Mouse (Mus musculus): ENCODE measurements around the gene Usp6nl. TPM values are rescaled to one million over a fixed set of nuclear protein-coding genes. Genes with fewer than 3 reads are reported as not detected.

Gene Usp6nl
- total and polyA plus RNA-seq, 3 experiments = 2.0 to 6.6 (median 6.5) TPM

DNA sequence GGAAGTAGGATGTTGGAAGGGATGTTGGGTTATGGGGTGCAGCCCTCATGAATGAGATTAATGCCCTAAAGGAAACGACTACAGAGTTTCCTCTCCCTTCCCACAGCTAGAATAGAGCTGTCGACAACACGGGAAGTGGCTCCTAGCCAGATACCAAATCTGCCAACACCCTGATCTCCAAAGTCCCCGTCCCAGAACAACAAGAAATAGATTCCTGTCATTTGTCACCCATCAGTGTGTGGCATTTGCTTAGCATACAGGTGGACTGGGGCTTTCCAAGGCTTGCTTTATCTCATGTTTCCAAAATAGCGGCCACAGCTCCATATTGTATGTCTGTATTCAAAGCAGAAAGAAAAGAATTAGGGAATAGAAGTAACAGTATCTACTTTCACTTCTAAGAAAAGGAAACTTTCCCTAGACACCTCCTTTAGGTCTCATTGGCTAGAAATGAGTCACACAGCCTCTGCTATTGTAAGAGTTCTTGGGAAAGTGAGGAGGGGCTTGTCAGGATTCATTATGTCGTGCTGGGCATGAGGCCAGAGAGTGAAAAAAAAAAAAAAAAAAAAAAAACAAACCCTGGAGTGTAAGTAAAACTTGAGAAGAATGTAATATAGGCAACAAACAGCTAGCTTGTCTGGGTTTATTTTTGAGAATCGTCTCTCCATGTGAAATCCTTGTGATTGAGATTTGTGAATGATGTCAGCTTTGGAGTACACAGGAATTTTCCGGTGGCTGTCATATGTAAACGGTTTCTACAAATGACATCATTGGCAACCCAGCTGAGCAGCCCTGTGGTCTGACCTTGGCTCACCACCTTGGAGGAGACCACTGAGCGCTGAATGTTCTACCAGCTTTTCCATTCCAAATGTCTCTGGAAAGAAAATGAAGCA lies 141.6 kb downstream of the Usp6nl start:
- no peak for TF ChIP-seq EP300 (IDR thresholded peaks at IDR 0.05; ENCODE audit: insufficient read depth, low read depth, low read length)
- no peak for TF ChIP-seq CTCF (IDR thresholded peaks at IDR 0.05)
- TF ChIP-seq POLR2A (IDR thresholded peaks at IDR 0.05; ENCODE audit: insufficient read depth, low read depth, low read length) = no peak
- Histone ChIP-seq H3K79me2 (replicated peaks; ENCODE audit: control insufficient read depth, insufficient read depth, low read length) (no peaks in the 10 kb centered on the region), H3K27me3 (ENCODE audit: control insufficient read depth, insufficient read depth, low read length) (no peaks in the 10 kb centered on the region), H3K4me1 (ENCODE audit: control insufficient read depth, insufficient read depth, low read length) (peaks cover 3% of the 10 kb centered on the region), H3K27ac (peak overlapping the region; percentile 74), H3K9ac (ENCODE audit: low read depth, low read length) (no peak overlapping the region), H3K36me3 (ENCODE audit: control insufficient read depth, insufficient read depth, low read length) (no peaks in the 10 kb centered on the region), H3K4me3 (peak overlapping the region; percentile 31)
- DNase-seq = peak in 1 of 2 experiments; percentile 56
- intact Hi-C loops (cut with DNase I) = no loop called here
- 15% methylated on average over 10 of the region's 10 CpGs for WGBS

DNA sequence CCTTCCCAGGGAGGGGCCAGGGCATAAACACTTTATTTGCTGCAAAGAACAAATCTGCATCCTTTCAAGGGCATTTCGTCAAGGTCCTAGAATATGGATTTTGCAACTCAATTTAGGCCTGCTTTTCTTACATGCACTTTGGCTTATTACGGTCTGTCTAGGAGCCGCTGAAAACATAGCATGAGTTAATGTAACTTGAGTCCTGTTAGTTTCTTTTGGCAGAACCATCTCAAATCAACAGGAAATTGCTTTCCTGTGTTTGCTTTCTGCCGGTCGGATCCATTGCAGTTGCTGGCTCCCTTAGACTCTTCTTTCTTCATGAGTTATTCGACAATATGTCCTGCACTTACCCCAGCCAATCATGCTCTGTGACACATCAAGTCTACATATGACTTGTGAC lies 143.9 kb downstream of the Usp6nl start:
- no peak overlapping the region for H3K4me3 ChIP-seq
- TF ChIP-seq POLR2A (IDR thresholded peaks at IDR 0.05; ENCODE audit: insufficient read depth, low read depth, low read length) = no peak
- no peak for TF ChIP-seq CTCF (IDR thresholded peaks at IDR 0.05)
- TF ChIP-seq EP300 (IDR thresholded peaks at IDR 0.05; ENCODE audit: insufficient read depth, low read depth, low read length) = no peak
- H3K4me1 ChIP-seq (ENCODE audit: control insufficient read depth, insufficient read depth, low read length) = peaks cover 8% of the 10 kb centered on the region
- H3K36me3 ChIP-seq (ENCODE audit: control insufficient read depth, insufficient read depth, low read length) = no peaks in the 10 kb centered on the region
- intact Hi-C loops (cut with DNase I) = loop anchor here (5.0 kb wide), 1 partner anchor 244 kb away; no protein-coding TSS in a partner anchor
- DNase-seq = no peak
- H3K79me2 ChIP-seq (replicated peaks; ENCODE audit: control insufficient read depth, insufficient read depth, low read length) = no peaks in the 10 kb centered on the region
- no peak overlapping the region for H3K27ac ChIP-seq
- H3K9ac ChIP-seq (ENCODE audit: low read depth, low read length) = no peak overlapping the region
- no peaks in the 10 kb centered on the region for H3K27me3 ChIP-seq (ENCODE audit: control insufficient read depth, insufficient read depth, low read length)
- 46% methylated on average over 6 of the region's 6 CpGs for WGBS

DNA sequence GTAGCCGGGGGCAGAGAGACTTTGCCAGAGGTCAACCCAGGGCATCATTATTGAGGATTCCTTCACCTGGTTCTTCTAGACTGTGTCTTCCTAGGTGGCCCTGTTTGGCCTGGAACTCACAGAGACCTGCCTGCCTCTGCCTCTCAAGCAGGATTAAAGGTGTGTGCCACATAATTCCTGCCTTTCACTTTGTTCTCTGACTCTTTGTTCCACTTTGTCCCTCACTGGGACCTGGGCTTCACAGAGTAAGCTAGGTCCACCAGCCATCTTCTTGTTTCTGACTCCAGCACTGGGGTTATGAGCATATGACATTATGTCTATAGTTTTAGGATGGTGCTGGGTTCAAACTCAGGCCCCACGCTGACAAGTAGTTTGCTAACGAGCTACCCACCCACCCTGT lies 144.9 kb downstream of the Usp6nl start:
- intact Hi-C loops (cut with DNase I) = loop anchor here (5.0 kb wide), 1 partner anchor 245 kb away; no protein-coding TSS in a partner anchor
- H3K4me1 ChIP-seq (ENCODE audit: control insufficient read depth, insufficient read depth, low read length) = peaks cover 8% of the 10 kb centered on the region
- TF ChIP-seq POLR2A (IDR thresholded peaks at IDR 0.05; ENCODE audit: insufficient read depth, low read depth, low read length) (no peak), CTCF (IDR thresholded peaks at IDR 0.05) (no peak), EP300 (IDR thresholded peaks at IDR 0.05; ENCODE audit: insufficient read depth, low read depth, low read length) (no peak)

DNA sequence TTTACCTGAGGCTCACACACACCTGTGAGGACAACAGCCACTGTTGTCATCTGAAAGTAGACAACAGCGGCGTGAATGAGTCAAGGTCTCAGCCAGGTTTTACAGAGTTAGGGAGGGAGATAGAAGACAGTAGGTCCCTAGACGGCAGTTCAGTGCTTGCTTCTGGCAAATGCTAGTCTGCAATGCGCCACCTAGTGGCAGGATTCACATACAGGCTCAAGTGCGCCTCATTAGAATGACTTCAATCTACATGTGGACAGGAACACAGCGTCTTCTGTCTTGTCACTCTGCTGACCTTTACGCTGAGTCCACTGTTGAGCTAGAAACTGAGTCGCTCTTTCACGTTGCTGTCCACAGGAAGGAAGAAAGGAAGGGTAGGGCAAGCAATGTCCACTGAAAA lies 146.7 kb downstream of the Usp6nl start:
- peak; percentile 67 to 77 for DNase-seq
- WGBS = 23% methylated on average over 9 of the region's 9 CpGs
- no peaks in the 10 kb centered on the region for H3K36me3 ChIP-seq (ENCODE audit: control insufficient read depth, insufficient read depth, low read length)
- no peaks in the 10 kb centered on the region for H3K79me2 ChIP-seq (replicated peaks; ENCODE audit: control insufficient read depth, insufficient read depth, low read length)
- no peaks in the 10 kb centered on the region for H3K27me3 ChIP-seq (ENCODE audit: control insufficient read depth, insufficient read depth, low read length)
- peaks cover 8% of the 10 kb centered on the region for H3K4me1 ChIP-seq (ENCODE audit: control insufficient read depth, insufficient read depth, low read length)
- TF ChIP-seq POLR2A (IDR thresholded peaks at IDR 0.05; ENCODE audit: insufficient read depth, low read depth, low read length) (no peak), CTCF (IDR thresholded peaks at IDR 0.05) (peak; percentile 97), EP300 (IDR thresholded peaks at IDR 0.05; ENCODE audit: insufficient read depth, low read depth, low read length) (peak; percentile 64; the same call in 1 of the 2 replicates)
- no peak overlapping the region for H3K9ac ChIP-seq (ENCODE audit: low read depth, low read length)
- intact Hi-C loops (cut with DNase I) = loop anchor here (2.0 to 5.0 kb wide), 2 partner anchors 32 to 247 kb away; no protein-coding TSS in a partner anchor
- no peak overlapping the region for H3K27ac ChIP-seq
- H3K4me3 ChIP-seq = no peak overlapping the region

More for the DNA sequence above, 144.9 kb downstream of the Usp6nl start:
- H3K36me3 ChIP-seq (ENCODE audit: control insufficient read depth, insufficient read depth, low read length) = no peaks in the 10 kb centered on the region
- no peaks in the 10 kb centered on the region for H3K79me2 ChIP-seq (replicated peaks; ENCODE audit: control insufficient read depth, insufficient read depth, low read length)
- H3K4me3 ChIP-seq = no peak overlapping the region
- no peak overlapping the region for H3K27ac ChIP-seq
- WGBS = 94% methylated on average over 3 of the region's 3 CpGs
- no peak for DNase-seq
- no peak overlapping the region for H3K9ac ChIP-seq (ENCODE audit: low read depth, low read length)
- H3K27me3 ChIP-seq (ENCODE audit: control insufficient read depth, insufficient read depth, low read length) = no peaks in the 10 kb centered on the region

DNA sequence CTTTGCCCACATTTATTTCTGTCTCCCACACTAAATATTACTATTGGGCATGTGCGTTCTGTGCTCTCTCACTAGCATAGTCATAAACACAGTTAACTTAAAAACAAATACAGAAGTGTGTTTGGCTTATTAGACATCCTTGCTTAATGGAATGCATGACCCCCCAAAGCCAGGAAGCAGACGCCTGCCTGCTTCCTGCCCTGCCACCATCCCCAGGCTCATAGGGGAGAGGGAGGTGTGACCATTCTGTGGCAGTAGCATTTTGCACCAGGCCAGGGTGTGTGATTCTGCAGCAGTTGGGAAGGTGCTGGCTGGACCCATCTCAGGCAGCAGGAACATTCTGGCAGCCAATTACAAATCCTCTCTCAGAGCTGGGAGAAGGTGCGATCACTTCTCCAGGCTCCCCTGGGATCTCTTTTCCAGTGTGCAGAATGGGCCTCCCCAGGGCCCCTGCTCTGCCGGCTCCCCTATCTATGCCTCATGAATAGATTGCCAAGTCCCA lies 148.7 kb downstream of the Usp6nl start:
- H3K79me2 ChIP-seq (replicated peaks; ENCODE audit: control insufficient read depth, insufficient read depth, low read length) = no peaks in the 10 kb centered on the region
- H3K36me3 ChIP-seq (ENCODE audit: control insufficient read depth, insufficient read depth, low read length) = no peaks in the 10 kb centered on the region
- no peak for DNase-seq
- peak overlapping the region; percentile 21; the same call in 1 of the 2 replicates for H3K9ac ChIP-seq (ENCODE audit: low read depth, low read length)
- H3K27me3 ChIP-seq (ENCODE audit: control insufficient read depth, insufficient read depth, low read length) = no peaks in the 10 kb centered on the region
- TF ChIP-seq POLR2A (IDR thresholded peaks at IDR 0.05; ENCODE audit: insufficient read depth, low read depth, low read length) (no peak), CTCF (IDR thresholded peaks at IDR 0.05) (no peak), EP300 (IDR thresholded peaks at IDR 0.05; ENCODE audit: insufficient read depth, low read depth, low read length) (no peak)
- 30% methylated on average over 4 of the region's 4 CpGs for WGBS
- intact Hi-C loops (cut with DNase I) = no loop called here
- no peak overlapping the region for H3K4me3 ChIP-seq
- peaks cover 5% of the 10 kb centered on the region for H3K4me1 ChIP-seq (ENCODE audit: control insufficient read depth, insufficient read depth, low read length)
- H3K27ac ChIP-seq = no peak overlapping the region; the same call in 1 of the 2 replicates

DNA sequence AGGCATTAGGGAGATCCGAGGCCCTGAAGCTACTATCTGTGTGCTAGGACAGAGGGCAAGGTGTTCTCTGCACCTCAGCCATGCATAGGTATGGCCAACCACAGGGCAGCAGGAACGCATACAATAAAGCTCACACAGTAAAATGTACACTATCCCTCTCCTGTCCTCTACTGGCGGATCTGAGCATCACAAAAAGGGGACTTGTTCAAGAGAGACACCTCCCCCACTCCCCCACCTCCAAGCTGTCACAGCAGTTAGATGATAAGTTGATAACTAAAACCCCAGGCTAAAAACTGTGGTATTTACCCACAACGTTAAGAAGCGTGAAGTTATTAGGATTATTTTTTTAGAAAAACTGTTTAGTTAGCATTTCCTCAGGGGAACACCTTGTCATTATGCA lies 151.4 kb downstream of the Usp6nl start:
- no peak for TF ChIP-seq EP300 (IDR thresholded peaks at IDR 0.05; ENCODE audit: insufficient read depth, low read depth, low read length)
- TF ChIP-seq CTCF (IDR thresholded peaks at IDR 0.05) = no peak
- TF ChIP-seq POLR2A (IDR thresholded peaks at IDR 0.05; ENCODE audit: insufficient read depth, low read depth, low read length) = no peak
- intact Hi-C loops (cut with DNase I) = no loop called here
- no peak overlapping the region for H3K27ac ChIP-seq
- DNase-seq = no peak
- H3K4me3 ChIP-seq = no peak overlapping the region
- WGBS = 83% methylated on average over 5 of the region's 5 CpGs
- no peaks in the 10 kb centered on the region for H3K36me3 ChIP-seq (ENCODE audit: control insufficient read depth, insufficient read depth, low read length)
- no peaks in the 10 kb centered on the region for H3K79me2 ChIP-seq (replicated peaks; ENCODE audit: control insufficient read depth, insufficient read depth, low read length)
- peaks cover 15% of the 10 kb centered on the region for H3K4me1 ChIP-seq (ENCODE audit: control insufficient read depth, insufficient read depth, low read length)
- no peaks in the 10 kb centered on the region for H3K27me3 ChIP-seq (ENCODE audit: control insufficient read depth, insufficient read depth, low read length)
- H3K9ac ChIP-seq (ENCODE audit: low read depth, low read length) = no peak overlapping the region

All from heart, adult 2 months (tissue).